Mouse (Mus musculus) embryo, embryonic 10 days (tissue): ENCODE results near the gene Gm44790.
A peak's percentile ranks its signal among the peaks of the same experiment; 100 is the strongest.
"Not testable (repeated sequence)": the region's sequence is repeated elsewhere in the genome, so short reads cannot be mapped to it uniquely, and the experiment has no call there.

Experiments used
- DNase-seq: peaks from one replicate; pipeline ENCODE4 v3.0.0-alpha.2; 2015; ENCODE audit warnings: low spot score

The Gm44790 gene

DNA sequence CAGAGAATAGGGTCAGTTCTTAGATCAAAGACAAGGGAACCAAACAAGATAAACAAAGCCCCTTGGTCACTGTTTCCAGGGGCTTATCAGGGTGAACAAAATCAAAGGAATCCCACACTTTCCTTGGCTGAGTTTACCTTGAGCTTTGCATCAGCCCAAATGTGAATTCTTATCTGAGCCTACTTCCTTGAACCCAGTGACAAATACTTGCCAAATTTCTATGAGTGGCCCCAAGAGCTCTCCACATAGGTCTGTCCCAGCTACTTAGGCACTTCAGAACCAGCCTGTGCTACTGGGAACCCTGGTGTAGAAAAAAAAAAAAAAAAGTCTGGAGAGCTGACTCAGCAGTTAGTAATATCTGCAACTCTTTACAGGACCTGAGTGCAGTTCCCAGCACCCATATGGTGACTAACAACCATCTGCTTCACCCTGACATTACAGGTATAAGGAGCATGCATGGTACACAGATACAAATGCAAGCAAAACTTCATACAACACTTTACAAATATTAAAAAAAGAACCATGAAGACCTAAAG is 48.3 kb downstream of the Gm44790 start:
- DNase-seq, result no peak

DNA sequence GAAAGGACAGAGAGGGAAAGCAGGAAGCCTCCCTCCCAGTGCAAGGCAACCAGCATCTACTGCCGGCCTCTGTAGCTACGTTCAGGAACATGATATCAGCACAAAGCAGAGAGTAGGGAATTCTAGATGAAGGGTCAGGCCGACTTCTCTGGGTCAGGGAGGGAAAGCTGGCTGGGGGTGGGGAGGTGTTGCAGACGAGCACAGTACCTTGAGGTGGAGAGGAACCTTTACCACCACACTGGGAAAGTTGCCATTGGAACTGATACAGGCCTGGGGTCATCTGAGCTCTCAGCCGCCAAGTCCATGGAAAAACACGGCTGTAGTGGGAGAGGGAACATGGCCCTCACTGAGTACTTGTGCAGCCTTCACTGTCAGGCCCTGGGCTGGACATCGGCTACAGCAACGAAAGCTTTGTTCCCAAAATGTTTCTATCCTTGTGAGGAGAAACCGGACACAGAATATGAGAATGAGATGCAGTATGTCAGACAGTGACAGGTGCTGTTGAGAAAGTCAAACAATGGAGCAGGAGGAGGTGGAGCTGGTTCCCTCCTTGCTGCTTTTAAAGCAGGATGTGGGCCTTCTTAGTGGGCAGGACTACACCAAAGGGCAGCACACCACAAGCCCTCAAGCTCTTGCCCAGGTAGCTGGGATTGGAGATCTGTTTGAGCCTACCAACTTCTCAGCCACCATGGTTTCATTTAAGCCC is 49.2 kb downstream of the Gm44790 start:
- no peak for DNase-seq

DNA sequence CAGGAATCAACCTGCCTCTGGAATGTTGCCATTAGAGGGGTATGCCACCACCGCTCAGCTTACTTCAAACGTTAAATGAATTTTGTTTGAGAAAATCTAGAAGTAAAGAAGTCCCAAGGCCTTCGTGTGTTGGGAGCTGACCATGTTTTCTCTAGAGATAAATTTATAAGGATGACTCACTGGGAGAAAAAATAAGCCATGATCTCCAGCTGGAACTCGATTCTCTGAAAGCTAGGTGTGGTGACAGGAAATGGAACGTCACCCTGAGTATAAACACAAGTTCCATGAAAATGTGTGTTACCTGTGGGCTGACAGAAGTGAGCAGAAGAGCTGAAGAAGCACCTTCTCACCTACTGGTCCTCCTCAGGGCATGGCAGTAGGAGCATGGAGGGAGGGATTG is 50.5 kb downstream of the Gm44790 start:
- DNase-seq, result no peak

DNA sequence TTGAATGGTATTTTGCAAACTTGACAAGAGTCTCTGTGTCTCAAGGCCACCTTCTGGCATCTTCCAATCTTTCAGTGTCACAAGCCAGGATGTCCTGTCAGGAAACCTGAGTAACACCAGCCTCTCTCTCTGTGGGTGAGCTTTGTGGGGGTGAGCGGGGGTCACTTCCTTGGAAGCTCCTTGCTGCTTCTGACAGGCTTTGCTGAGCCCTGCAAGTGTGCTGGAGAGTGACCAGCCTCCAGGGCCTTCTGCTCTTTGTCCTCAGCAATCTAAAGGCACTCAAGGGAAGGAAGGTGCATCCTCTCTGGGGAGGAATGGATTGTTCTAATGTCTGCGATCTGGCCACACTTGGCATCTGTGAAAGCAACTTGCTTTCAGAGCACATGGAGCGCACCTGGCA is 52.9 kb downstream of the Gm44790 start:
- DNase-seq, result peak; percentile 29

DNA sequence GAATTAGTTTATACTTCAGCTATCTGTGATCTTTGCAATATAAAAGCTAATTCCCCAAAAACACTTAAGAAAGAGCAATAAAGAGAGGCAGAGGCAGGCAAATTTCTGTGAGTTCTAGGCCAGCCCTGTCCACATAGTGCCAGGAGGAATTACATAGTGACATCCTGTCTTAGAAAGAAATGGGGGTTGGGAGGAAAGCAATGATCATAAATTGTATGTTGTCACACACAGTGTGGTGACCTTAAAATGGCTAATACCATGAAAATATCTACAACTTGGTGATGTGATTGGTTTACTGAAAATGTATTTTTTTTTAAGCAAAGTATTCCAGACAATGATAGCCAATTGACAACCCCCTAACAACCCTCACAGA is 53.3 kb downstream of the Gm44790 start:
- DNase-seq, result no peak

DNA sequence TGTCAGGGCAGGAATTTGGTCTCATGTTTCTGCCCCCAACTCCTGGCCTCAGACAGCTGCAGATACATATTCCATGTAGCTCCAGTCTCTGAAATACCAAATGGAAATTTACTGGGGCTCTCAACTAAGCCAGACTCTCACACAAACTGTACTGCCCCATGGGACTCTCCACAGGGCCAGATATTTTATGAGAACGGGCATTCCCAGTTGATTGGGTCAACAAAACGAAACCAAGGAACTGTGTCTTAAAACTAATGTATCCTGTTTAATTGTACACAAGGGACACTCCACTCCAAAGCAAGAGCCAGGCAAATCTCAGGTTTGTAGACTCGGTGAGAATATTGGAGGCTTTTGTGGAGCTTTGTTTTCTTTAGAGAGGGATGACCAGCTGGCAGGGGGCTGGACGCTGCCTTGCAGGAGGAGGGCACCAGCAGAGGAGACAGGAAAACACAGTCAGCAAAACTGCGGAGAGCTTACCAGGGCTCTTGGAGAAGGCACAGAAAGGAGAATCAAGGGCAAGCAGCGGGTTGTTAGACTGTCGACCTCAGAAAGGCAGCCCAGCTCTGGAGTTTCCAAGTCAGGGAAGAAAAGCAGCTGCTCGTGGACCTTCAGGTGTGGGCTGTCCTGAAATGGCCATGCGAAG is 53.9 kb downstream of the Gm44790 start:
- peak; percentile 42 for DNase-seq

DNA sequence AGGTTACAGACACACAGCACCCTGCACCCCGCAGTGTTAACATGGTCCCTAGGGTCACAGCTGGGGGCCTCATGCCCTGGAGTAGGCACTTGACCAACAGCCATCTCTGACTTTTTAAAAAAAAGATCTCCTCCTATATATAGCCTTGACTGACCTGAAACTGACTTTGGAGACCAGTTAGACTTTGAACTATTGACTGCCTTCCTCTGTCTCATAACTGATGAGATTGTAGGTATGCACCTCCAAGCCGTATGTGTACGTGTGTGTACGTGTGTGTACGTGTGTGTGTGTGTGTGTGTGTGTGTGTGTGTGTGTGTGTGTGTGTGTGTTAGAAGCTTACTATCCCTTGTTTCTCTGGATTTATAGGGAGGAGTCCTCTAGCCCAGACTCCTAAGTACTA is 55.4 kb downstream of the Gm44790 start:
- no peak for DNase-seq

DNA sequence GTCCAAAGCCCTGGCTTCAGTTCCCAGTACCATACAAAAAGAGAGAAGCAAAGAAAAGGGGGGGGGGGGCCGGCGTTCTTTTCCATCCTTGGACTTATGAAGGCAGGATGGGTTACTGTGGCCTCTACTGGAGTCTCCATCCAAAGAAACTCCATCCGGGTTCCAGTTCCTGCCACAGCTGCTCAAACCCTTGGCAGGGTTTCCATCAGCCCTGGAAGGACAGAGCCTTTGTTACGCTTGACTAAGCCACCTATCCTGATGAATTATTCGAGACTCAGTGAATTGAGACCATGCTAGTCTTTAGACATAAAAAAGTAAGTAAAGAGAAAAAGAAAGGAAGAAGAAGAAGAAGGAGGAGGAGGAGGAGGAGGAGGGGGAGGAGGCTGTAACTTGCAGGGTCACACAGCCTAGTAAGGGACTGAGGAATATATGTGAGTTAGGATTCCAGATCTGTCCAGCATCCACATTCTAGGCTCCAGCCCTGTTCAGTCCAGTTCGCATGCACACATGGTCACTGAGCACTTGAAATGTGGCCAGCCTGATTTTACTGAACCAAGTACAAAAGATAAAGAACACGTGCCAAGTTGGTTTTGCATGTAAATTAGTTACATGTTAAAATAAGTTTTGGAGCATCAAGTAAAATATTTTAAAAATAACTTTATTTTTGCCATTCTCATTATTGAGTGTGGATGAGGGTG is 59.6 kb downstream of the Gm44790 start:
- no peak for DNase-seq

DNA sequence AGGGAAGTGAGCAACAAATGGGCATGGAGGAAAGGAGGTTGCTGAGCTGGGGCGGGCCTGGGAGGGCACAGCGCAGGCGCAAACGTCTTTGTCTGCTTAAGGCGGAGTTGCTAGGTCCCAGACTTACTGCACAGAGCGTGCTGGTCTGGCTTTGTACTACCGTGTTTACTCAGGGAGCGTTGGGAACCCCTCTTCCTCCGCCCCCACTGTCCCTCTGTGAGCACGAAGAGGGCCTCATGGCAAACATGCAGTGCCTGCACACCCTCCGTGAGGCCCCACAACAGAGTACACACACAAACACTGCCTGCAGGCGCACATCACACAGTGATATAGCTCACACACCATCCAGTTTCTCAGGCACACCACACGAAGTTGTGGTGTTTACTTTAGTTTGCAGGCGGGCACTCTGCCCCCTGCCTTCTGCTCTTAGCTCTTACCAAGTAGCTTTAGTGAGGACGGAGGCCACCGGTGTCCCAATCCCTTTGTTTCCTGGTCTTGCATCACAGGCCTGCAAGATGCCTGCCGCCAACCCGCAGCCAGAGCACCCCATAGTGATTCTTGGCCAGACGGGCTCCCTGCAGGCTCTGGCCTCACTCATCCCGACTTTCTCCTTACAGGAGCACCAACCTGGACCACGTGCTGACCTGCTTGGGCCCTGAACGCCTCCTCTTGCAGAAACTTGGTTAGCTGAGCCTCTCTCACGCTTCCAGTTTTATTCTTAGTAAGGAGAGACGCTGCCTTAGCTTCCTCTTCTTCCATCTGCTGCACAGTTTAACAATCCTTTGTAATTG is 61.1 kb downstream of the Gm44790 start:
- peak; percentile 93 for DNase-seq

DNA sequence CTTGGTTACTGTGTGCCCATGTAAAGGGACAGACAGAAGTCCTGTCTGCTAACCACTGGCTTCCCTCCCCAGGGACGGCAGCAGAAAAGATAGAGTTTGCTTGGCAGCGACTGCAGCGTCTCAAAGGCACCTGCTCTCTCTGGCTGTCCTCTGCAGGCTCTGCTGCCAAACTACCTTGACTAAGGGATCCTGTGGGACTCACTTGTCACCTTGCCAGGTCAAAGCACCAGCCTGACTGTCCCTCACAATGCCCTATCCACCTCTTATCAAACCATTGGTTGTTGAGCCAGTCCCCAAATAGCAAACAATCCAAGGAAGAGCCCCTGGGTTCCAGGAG is 61.7 kb downstream of the Gm44790 start:
- peak; percentile 27 for DNase-seq

DNA sequence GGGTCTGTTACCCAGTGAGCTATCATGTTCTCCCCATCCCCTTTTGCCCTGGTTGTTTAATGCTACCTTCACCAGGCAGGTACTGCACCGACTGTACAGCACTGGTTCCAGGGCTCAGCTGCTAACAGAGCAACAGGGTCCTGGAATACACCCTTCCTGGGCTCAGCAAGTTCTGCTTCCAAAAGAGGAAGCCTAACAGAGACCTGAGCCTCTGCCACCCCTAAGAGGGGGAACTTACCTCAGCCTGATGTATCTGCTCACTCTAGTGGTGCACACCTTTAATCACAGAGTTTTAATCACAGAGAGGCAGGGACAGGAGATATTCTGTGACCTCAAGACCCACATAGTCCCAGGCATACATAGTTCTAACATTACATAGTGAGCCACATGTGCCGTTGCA is 63.5 kb downstream of the Gm44790 start:
- no peak for DNase-seq

DNA sequence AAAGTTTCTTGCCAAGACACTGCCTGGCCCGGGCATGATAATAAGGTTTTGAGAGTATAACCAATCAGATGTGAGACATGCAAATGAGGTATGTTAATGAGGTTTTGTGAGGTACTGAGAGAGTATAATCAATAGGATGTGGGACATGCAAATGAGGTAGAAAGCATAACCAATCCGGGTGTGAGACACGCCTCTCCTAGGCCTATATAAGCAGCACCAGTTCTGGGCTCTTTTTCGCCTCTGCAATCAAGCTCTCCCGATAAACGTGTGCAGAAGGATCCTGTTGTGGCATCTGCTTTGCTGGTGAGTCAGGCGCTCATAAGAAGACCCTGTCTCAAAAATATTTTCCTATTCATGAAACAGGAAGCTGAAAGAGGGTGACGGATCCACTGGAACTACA is 64.0 kb downstream of the Gm44790 start:
- not testable (repeated sequence) for DNase-seq

DNA sequence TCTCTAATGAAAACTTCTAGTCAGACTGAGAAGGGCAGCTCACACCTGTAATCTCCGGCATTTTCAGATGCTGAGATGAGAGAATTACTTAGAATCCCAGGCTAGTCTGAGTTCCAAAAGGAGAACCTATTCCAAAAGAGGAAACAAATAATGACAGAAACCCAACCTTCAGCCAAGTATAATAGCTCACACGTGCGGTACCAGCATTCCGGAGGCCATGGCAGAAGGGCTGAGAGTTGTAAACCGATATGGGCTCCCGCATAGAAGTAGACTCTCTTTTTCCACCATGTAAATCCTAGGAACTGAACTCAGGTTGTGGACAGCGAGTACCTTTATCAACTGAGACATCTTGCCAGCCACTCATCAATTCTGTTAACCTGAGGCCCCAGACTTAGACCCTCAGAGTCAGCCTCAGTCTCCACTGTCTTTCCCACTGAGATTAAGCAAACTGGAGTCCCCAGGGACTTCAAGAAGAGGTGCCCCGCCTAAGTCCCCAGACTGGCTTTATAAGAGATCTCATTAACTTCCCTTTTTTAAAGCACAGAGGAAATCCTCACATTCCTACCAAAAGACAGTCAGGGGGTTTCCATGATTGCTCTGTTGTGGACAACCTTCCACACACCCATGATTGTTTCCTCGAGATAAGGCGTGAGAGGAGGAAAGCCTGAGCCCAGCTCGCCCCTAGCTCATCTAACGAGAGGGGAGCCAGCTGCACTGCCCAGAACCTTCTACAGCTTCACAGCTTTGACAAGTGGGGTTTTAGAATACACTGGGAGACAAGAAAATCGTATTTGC is 67.2 kb downstream of the Gm44790 start:
- DNase-seq, result no peak

DNA sequence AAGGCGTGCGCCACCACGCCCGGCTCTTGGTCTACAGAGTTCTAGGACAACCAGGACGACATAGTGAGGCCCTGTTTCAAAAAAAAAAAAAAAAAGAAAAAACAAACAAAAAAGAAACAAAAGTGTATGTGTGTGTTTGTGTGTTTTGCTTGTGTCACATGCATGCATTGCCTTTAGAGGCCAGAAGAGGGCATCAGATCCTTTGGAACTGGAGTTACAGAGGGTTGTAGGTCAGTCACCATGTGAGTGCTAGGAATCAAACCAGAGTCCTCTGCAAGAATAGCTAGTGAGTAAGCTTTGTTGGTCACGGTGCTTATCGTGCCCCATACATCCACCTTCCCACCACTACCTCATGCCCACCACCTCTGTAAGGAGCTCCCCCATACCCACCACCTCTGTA is 68.3 kb downstream of the Gm44790 start:
- no peak for DNase-seq
